ENCODE assay signal across 11 mouse cellular contexts in genomic region chr7:126335556-126335955, GRCm38 (mm10). TPM values are rescaled to one million over a fixed set of nuclear protein-coding genes. Genes with fewer than 3 reads are reported as not detected.
DNase-seq lines count a peak whose midpoint lies in the region; ATAC-seq and TF ChIP-seq lines count a peak whose summit lies in the region.
"Had no signal": no experiment of that assay in that cellular context is flagged by ENCODE, and none has a peak within 500 bp of the region (broad histone marks: within the 10 kb centered on the region; RNA-seq: fewer than 3 reads in every experiment).

No protein-coding gene starts in this region.

- WGBS in hindbrain, postnatal 0 days = 90% methylated on average over 1 of the region's 1 CpGs
- WGBS in hindbrain, embryonic 16.5 days = 92% methylated on average over 1 of the region's 1 CpGs
- WGBS in midbrain, embryonic 11.5 days = 90% methylated on average over 1 of the region's 1 CpGs
- WGBS in midbrain, embryonic 14.5 days = 89% methylated on average over 1 of the region's 1 CpGs

- no peak for ATAC-seq in hindbrain, postnatal 0 days
- no peak for ATAC-seq in hindbrain, embryonic 16.5 days
- no peak for ATAC-seq in midbrain, embryonic 11.5 days (ENCODE audit: low FRiP score)
- ATAC-seq in midbrain, embryonic 14.5 days (ENCODE audit: low FRiP score, low TSS enrichment) = no peak

- no peaks in the 10 kb centered on the region for H3K36me3 ChIP-seq in hindbrain, postnatal 0 days (ENCODE audit: insufficient read depth, low read length)
- no peaks in the 10 kb centered on the region for H3K36me3 ChIP-seq in hindbrain, embryonic 16.5 days (ENCODE audit: control insufficient read depth, insufficient read depth, low read length)
- H3K36me3 ChIP-seq in midbrain, embryonic 11.5 days (ENCODE audit: control insufficient read depth, insufficient read depth, low read length) = no peaks in the 10 kb centered on the region
- H3K36me3 ChIP-seq in midbrain, embryonic 14.5 days (ENCODE audit: control insufficient read depth, insufficient read depth, low read length) = no peaks in the 10 kb centered on the region
- H3K36me3 ChIP-seq in splenic B cell, adult 2 months (ENCODE audit: control insufficient read depth, insufficient read depth, low read length, poor library complexity, severe bottlenecking) = no peaks in the 10 kb centered on the region
- H3K36me3 ChIP-seq: hindbrain, embryonic 12.5 days; limb, embryonic 10.5 days had no signal

- no peaks in the 10 kb centered on the region for H3K4me1 ChIP-seq in hindbrain, postnatal 0 days (ENCODE audit: insufficient read depth, low read length)
- H3K4me1 ChIP-seq in hindbrain, embryonic 16.5 days (ENCODE audit: control insufficient read depth, insufficient read depth, low read depth, low read length) = no peaks in the 10 kb centered on the region
- no peaks in the 10 kb centered on the region for H3K4me1 ChIP-seq in midbrain, embryonic 11.5 days (ENCODE audit: control insufficient read depth, insufficient read depth, low read length)
- H3K4me1 ChIP-seq in midbrain, embryonic 14.5 days (ENCODE audit: control insufficient read depth, insufficient read depth, low read length) = no peaks in the 10 kb centered on the region
- H3K4me1 ChIP-seq: hindbrain, embryonic 12.5 days; limb, embryonic 10.5 days had no signal

- no peak overlapping the region for H3K27ac ChIP-seq in hindbrain, postnatal 0 days
- H3K27ac ChIP-seq in hindbrain, embryonic 16.5 days (ENCODE audit: low read depth, low read length) = no peak overlapping the region
- H3K27ac ChIP-seq in midbrain, embryonic 11.5 days (ENCODE audit: low read depth, low read length) = no peak overlapping the region
- H3K27ac ChIP-seq in midbrain, embryonic 14.5 days (replicated peaks; ENCODE audit: low read depth, low read length) = no peak overlapping the region
- H3K27ac ChIP-seq: hindbrain, embryonic 12.5 days; limb, embryonic 10.5 days; macrophage had no signal

- no peaks in the 10 kb centered on the region for H3K9me3 ChIP-seq in hindbrain, postnatal 0 days (ENCODE audit: low read length)
- no peaks in the 10 kb centered on the region for H3K9me3 ChIP-seq in hindbrain, embryonic 16.5 days (ENCODE audit: control insufficient read depth, low read length)
- H3K9me3 ChIP-seq in midbrain, embryonic 11.5 days (ENCODE audit: control insufficient read depth, low read length) = no peaks in the 10 kb centered on the region
- H3K9me3 ChIP-seq in midbrain, embryonic 14.5 days (ENCODE audit: control insufficient read depth, low read length) = no peaks in the 10 kb centered on the region
- H3K9me3 ChIP-seq: hindbrain, embryonic 12.5 days; limb, embryonic 10.5 days had no signal

- H3K9ac ChIP-seq in hindbrain, postnatal 0 days (replicated peaks; ENCODE audit: low read length) = no peak overlapping the region
- H3K9ac ChIP-seq in hindbrain, embryonic 16.5 days (ENCODE audit: low read depth, low read length) = no peak overlapping the region
- H3K9ac ChIP-seq in midbrain, embryonic 11.5 days (ENCODE audit: low read length) = no peak overlapping the region
- no peak overlapping the region for H3K9ac ChIP-seq in midbrain, embryonic 14.5 days (replicated peaks; ENCODE audit: low read length)
- H3K9ac ChIP-seq: hindbrain, embryonic 12.5 days had no signal

- no peak for DNase-seq in hindbrain, postnatal 0 days (ENCODE audit: low spot score)
- DNase-seq in midbrain, embryonic 11.5 days (ENCODE audit: low spot score, missing footprints) = peak; percentile 80
- DNase-seq in midbrain, embryonic 14.5 days = no peak
- DNase-seq in ZHBTc4 (ENCODE audit: low read depth, low spot score) (peak; percentile 68), MN1 (ENCODE audit: low spot score) (no peak)
- DNase-seq in splenic B cell, adult 2 months (ENCODE audit: low read depth, low spot score) = peak; percentile 20
- DNase-seq in left cerebral cortex, adult 9 months (ENCODE audit: low spot score in 2 of 2) = no peak

- TF ChIP-seq CTCF in hindbrain, postnatal 0 days (IDR thresholded peaks at IDR 0.05; ENCODE audit: low read depth) = peak; percentile 46

- no peak overlapping the region for H3K4me2 ChIP-seq in hindbrain, postnatal 0 days (ENCODE audit: low read depth, low read length)
- H3K4me2 ChIP-seq in hindbrain, embryonic 16.5 days (ENCODE audit: low read length) = no peak overlapping the region
- H3K4me2 ChIP-seq in midbrain, embryonic 11.5 days = no peak overlapping the region
- no peak overlapping the region for H3K4me2 ChIP-seq in midbrain, embryonic 14.5 days (ENCODE audit: low read length)
- H3K4me2 ChIP-seq: hindbrain, embryonic 12.5 days had no signal

- no peak overlapping the region for H3K4me3 ChIP-seq in hindbrain, postnatal 0 days (ENCODE audit: low read length)
- no peak overlapping the region for H3K4me3 ChIP-seq in hindbrain, embryonic 16.5 days (ENCODE audit: low read length)
- no peak overlapping the region for H3K4me3 ChIP-seq in midbrain, embryonic 11.5 days (ENCODE audit: low read depth, low read length)
- no peak overlapping the region for H3K4me3 ChIP-seq in midbrain, embryonic 14.5 days (replicated peaks; ENCODE audit: low read depth, low read length)
- H3K4me3 ChIP-seq: hindbrain, embryonic 12.5 days; limb, embryonic 10.5 days had no signal

- H3K27me3 ChIP-seq in hindbrain, postnatal 0 days (ENCODE audit: insufficient read depth, low read length) = no peaks in the 10 kb centered on the region
- H3K27me3 ChIP-seq in hindbrain, embryonic 16.5 days (replicated peaks; ENCODE audit: control insufficient read depth, insufficient read depth, low read length) = no peaks in the 10 kb centered on the region
- no peaks in the 10 kb centered on the region for H3K27me3 ChIP-seq in midbrain, embryonic 11.5 days (ENCODE audit: control insufficient read depth, insufficient read depth, low read length)
- H3K27me3 ChIP-seq in midbrain, embryonic 14.5 days (ENCODE audit: control insufficient read depth, insufficient read depth, low read length) = no peaks in the 10 kb centered on the region
- no peaks in the 10 kb centered on the region for H3K27me3 ChIP-seq in splenic B cell, adult 2 months (ENCODE audit: control insufficient read depth, insufficient read depth, low read length, poor library complexity, severe bottlenecking)
- H3K27me3 ChIP-seq: hindbrain, embryonic 12.5 days had no signal

RNA-seq across cellular contexts. Expression of gene Lat, which starts 33.8 kb away (rescaled TPM):
- 0.37 TPM in 1 of 2 replicates, not detected in the other for total RNA-seq in hindbrain, postnatal 0 days (2014; rRNA removed)
- polyA plus RNA-seq in hindbrain, postnatal 0 days (2015; fragmentation: Nextera tagmentation; extraction: Ambion mirVana) = 0.96 and 1.1 TPM in 2 replicates
- polyA plus RNA-seq in hindbrain, embryonic 16.5 days (2015; fragmentation: Nextera tagmentation; extraction: Ambion mirVana) = 0.55 and 1.00 TPM in 2 replicates
- 1.8 and 2.7 TPM in 2 replicates for polyA plus RNA-seq in midbrain, embryonic 11.5 days (2014; fragmentation: Nextera tagmentation; extraction: Ambion mirVana)
- polyA plus RNA-seq in midbrain, embryonic 14.5 days (2014; fragmentation: Nextera tagmentation; extraction: Ambion mirVana) = 0.65 and 0.92 TPM in 2 replicates

RNA-seq across cellular contexts. Expression of gene Spns1, which starts 41.7 kb away (rescaled TPM):
- total RNA-seq in hindbrain, postnatal 0 days (2014; rRNA removed) = 102 and 125 TPM in 2 replicates
- 80.9 and 83.7 TPM in 2 replicates for polyA plus RNA-seq in hindbrain, postnatal 0 days (2015; fragmentation: Nextera tagmentation; extraction: Ambion mirVana)
- polyA plus RNA-seq in hindbrain, embryonic 16.5 days (2015; fragmentation: Nextera tagmentation; extraction: Ambion mirVana) = 98.1 and 98.9 TPM in 2 replicates
- polyA plus RNA-seq in midbrain, embryonic 11.5 days (2014; fragmentation: Nextera tagmentation; extraction: Ambion mirVana) = 40.8 and 45.8 TPM in 2 replicates
- 60.4 and 74.5 TPM in 2 replicates for polyA plus RNA-seq in midbrain, embryonic 14.5 days (2014; fragmentation: Nextera tagmentation; extraction: Ambion mirVana)

Comparison
In these comparisons a context has a peak if more than half of its experiments do, and no peak if none do; other contexts are left out.
1. DNase-seq: peak in midbrain, embryonic 11.5 days (single experiment), ZHBTc4 (single experiment) and splenic B cell, adult 2 months (single experiment); none in hindbrain, postnatal 0 days (single experiment), midbrain, embryonic 14.5 days (single experiment), MN1 (single experiment) and left cerebral cortex, adult 9 months (0 of 2).